Mouse (Mus musculus) CD4-positive, CD25-positive, alpha-beta regulatory T cell, adult 2 months (primary cell): ENCODE measurements around the gene Fbxw9.

ENCODE experiments used
- DNase-seq: peaks from one replicate; pipeline ENCODE4 v3.0.0-alpha.2; 2012; ENCODE audit warnings: low read depth, low spot score

Gene Fbxw9

DNA sequence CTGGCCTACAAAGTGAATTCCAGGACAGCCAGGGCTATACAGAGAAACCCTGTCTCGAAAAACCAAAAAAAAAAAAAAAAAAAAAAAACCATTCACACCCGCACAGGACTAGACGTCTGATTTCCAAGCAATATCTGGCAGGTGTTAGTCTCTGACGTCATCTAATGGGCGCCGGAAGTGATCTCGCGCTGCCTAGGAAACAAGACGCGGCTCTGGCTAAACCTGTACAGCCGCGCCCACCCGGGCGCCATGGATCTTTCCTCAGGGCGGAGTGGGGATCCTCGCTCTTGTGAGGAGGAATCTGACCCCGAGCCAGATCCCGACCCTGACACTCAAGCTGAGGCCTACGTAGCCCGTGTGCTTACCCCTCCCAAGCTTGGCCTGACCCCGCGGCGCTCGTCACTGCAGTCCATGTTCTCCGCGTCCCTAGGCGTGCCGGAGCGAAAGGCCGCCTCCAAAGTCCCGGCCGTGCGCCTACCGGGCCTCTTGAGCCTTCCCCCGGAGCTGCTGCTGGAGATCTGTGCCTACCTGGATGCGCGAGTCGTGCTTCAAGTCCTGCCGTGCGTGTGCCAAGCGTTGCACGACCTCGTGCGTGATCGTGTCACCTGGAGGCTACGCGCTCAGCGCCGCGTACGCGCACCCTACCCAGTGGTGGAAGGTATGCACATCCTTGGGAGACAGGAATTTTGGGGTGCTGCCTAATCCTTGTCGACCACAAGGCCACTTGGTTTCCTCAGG, at the start of gene Fbxw9:
TSS of gene Fbxw9 (plus strand) at position 177 of the 738 bp plus-strand sequence.
- peak; percentile 94 for DNase-seq

DNA sequence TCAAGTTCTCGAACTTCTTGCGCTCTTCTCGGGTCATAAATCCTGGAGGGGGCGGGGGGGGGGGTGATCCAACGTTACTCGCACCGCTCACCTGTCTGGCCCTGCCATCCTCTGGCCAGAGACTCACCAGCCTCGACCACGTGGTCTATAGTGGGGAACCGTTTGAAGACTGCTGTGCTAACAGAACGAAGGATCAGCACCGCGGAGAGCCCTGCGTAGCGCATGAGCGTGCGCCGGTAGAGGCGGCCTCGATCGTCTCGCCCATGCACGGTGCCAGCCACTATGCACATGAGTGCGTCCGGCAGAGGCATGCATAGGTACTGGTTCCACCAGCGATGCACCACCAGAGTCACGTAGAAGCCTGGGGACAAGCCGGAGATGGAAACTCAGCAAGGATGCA, 48.6 kb upstream of the Fbxw9 start:
- DNase-seq = no peak

- DNase-seq = peak; percentile 90
Measured at GRCm38 (mm10) chr8:85013230-85013840, 46.5 kb upstream of the Fbxw9 start.

DNA sequence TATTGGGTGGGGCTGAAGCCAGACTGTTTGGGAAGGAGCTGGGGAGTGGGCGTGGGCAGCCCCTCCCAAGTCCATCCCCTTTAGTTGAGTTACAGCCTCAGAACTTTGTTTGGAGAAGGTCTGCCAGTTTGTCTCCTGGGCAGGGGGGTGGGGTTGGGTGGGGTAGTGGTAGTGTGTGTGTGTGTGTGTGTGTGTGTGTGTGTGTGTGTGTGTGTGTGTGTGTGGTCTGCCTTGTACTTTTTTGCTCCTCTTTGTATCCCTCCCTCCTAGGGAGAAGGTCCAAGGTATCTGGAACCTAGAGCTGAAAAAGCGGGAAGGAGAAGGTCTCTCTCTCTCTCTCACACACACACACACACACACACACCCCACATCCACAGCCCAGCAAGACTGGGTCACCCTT, 45.4 kb upstream of the Fbxw9 start, which contains the start of gene Best2:
TSS of gene Best2 (minus strand) at position 101 of the 400 bp plus-strand sequence.
- no peak for DNase-seq

- DNase-seq = no peak
Measured at GRCm38 (mm10) chr8:85016724-85017123, 43.1 kb upstream of the Fbxw9 start.

DNA sequence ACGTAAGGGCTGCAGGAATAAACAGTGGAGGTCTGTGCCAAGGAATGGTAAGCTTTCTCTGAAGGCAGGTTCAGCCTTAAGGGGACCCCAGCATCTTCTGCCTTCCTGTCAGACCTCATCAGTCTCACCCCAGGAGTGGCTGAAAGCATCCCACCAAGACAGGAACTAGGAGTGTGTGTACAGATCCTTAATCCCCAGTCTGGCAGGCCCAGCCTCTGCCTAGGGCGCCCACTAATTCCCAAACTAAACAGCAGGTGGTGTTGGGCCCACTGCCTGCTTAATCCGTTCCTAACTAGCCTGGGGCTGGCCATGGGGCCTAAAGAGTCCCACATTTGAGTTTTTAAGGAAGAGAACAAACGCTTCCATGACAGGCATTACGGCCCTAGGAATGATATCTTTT, 42.6 kb upstream of the Fbxw9 start:
- no peak for DNase-seq

GRCm38 (mm10) chr8:85021514-85022055, 38.3 kb upstream of the Fbxw9 start:
- DNase-seq = no peak

DNA sequence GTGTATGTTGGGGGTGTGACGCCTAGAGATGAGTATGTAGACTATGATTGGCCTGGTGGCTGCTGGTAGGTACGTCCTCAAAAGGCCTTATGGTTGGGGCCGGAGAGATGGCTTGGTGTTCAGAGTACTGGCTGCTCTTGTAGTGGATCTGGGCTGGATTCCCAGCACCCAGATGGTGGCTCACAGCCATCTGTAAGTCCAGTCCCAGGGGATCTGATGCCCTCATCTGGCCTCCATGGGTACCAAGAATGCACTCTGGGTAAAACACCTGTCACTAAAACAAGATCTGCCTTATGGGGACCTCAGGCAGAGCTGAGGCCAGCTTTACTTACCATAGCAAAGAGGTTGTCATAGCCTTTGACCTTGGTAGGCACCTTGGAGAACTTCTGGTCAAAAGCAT, 36.0 kb upstream of the Fbxw9 start:
- no peak for DNase-seq

- DNase-seq = peak; percentile 94
Measured at GRCm38 (mm10) chr8:85025098-85025932, 34.5 kb upstream of the Fbxw9 start, which contains the start of gene Asna1. Asna1 (minus strand) TSS chr8:85025281.

GRCm38 (mm10) chr8:85026670-85027515, 33.0 kb upstream of the Fbxw9 start, which contains the start of gene Trir:
Trir (plus strand) TSS chr8:85026823.
- DNase-seq = peak; percentile 95

DNA sequence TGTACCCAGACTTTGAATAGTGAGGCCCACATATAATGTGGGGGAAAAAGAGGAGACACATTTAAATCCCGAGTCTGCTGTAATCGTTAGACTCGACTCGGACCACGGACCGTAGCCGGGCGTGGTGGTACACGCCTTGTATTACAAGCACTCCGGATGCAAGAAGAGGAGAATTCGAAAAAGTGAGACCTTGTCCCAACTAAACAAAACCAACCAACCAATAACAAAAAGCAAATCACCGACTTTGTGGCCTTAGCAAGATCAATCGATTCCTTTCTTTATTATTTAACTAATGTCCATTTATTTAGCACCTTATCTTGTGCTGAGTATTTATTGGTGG, 32.4 kb upstream of the Fbxw9 start:
- no peak for DNase-seq

DNA sequence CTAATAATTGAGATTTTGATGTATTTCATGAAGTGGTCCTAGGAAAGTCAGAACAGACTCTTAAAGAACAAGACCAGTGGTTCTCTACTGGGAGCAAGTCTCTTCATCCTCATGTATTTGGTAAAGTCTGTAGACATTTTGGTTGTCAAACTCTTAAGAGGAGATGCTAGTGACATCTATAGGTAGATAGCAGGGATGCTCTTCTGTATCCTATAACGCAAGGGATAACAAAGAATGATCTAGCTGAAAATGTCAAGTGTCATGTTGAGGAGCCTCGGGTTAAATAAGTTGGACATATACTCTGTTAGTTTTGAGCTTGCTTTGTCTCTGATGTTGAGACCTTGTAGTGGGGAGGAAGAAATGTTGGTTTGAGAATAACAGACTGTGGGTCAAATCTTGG, 31.9 kb upstream of the Fbxw9 start:
- DNase-seq = peak; percentile 39

GRCm38 (mm10) chr8:85029271-85029670, 30.6 kb upstream of the Fbxw9 start:
- DNase-seq = no peak

DNA sequence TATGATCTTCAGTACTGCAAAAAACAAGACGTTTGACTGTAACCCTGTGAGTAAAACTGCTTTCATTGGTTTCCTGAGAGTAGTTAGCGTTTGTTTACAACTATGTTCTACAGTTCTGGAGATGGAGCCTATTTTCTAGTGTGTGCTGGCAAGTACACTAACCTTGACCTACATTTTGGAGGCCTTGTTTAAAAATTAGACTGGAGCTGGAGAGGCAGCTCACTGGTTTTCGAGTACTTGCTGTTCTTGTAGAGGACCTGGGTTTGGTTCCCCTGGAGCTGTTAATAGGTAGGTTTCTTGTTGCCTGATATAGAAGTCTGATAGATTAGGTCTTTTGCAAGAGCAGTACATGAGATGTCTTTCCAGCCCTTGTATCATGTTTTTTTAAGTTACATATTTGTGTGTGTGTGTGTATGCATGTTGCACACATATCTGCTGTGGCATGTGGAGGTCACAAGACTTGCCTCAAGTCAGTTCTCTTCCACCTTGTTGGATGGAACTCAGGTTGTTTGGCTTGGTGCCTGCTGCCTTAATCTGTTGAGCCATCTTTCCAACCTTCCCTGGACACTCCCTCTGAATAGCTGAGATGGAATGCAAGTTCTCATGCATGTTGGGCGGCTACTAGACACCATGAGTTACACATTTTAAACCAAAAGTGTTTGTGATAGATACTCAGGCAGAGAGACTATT, 27.1 kb upstream of the Fbxw9 start:
- DNase-seq = no peak

GRCm38 (mm10) chr8:85033867-85034266, 26.0 kb upstream of the Fbxw9 start:
- no peak for DNase-seq

- peak; percentile 94 for DNase-seq
Measured at GRCm38 (mm10) chr8:85034764-85035163, 25.1 kb upstream of the Fbxw9 start.

DNA sequence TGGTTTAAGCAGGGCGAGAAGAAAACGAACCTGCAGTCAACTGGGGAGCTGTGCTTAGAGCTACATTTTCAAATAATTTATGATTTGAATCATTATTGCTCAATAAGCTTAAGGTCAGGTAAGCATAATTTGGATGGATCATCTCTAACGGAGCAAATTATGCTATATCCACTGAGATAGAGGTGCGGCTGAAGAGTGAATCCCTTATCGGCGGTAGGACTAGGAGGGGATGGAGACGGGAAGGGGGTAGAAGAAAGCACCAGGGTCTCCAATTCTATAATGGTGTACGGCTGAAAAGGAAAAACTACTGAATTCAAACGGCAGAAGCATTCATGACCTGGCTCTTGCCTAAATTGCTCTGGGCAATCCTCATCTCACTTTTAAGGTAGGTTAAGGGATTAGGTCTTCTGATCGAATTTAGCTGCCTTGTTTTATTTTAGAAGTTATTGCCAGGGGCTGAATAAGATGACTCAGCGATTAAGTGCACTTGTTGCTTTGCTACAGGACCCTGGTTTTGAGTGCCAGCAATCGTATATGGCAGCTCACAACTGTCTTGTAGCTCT, 24.6 kb upstream of the Fbxw9 start:
- DNase-seq = no peak

GRCm38 (mm10) chr8:85035728-85036310, 24.0 kb upstream of the Fbxw9 start:
- peak; percentile 57 for DNase-seq

GRCm38 (mm10) chr8:85036381-85036717, 23.5 kb upstream of the Fbxw9 start:
- DNase-seq = no peak
